Mouse (Mus musculus): ENCODE measurements around the gene Plekhg6. TPM values are rescaled to one million over a fixed set of nuclear protein-coding genes. Genes with fewer than 3 reads are reported as not detected.

Plekhg6 gene
- polyA plus RNA-seq, 1 experiment = 24.1 TPM

- 17% methylated on average over 10 of the region's 10 CpGs for WGBS
- DNase-seq (ENCODE audit: low read depth, low spot score) = no peak
These were observed 25.3 kb downstream of the Plekhg6 start for GRCm38 (mm10) chr6:125355197-125355741.

- 9% methylated on average over 14 of the region's 14 CpGs for WGBS
- no peak for DNase-seq (ENCODE audit: low read depth, low spot score)
These were observed 26.0 kb downstream of the Plekhg6 start for GRCm38 (mm10) chr6:125354352-125355151.

GRCm38 (mm10) chr6:125353655-125354054 is 26.9 kb downstream of the Plekhg6 start:
- WGBS = 77% methylated on average over 4 of the region's 4 CpGs
- no peak for DNase-seq (ENCODE audit: low read depth, low spot score)

- DNase-seq (ENCODE audit: low read depth, low spot score) = no peak
- WGBS = 76% methylated on average over 11 of the region's 11 CpGs
These were observed 27.4 kb downstream of the Plekhg6 start for GRCm38 (mm10) chr6:125353221-125353620.

GRCm38 (mm10) chr6:125352811-125353210 is 27.8 kb downstream of the Plekhg6 start:
- DNase-seq (ENCODE audit: low read depth, low spot score) = no peak
- WGBS = 42% methylated on average over 4 of the region's 4 CpGs

GRCm38 (mm10) chr6:125352046-125352384 is 28.6 kb downstream of the Plekhg6 start:
- WGBS = 62% methylated on average over 5 of the region's 5 CpGs

GRCm38 (mm10) chr6:125351368-125352045 is 29.1 kb downstream of the Plekhg6 start:
- DNase-seq (ENCODE audit: low read depth, low spot score) = no peak
- WGBS = 51% methylated on average over 8 of the region's 8 CpGs

More at GRCm38 (mm10) chr6:125352046-125352384, 28.6 kb downstream of the Plekhg6 start:
- no peak for DNase-seq (ENCODE audit: low read depth, low spot score)

DNA sequence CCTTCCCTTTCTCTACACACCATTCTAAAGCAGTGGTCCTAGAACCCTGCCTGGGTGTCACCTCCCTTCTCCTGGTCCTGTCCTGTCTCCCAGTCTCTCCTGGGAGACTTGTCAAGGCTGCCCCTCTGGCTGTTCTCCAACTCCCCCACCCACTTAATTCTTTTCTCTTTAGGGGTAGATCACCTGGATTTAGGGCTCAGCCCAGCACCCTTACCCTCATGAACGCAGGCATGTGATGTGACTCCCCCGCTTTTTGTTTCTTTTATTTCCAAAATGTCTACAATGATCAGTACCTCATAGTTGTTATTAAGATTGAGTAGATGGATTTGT is 29.6 kb downstream of the Plekhg6 start:
- DNase-seq (ENCODE audit: low read depth, low spot score) = no peak
- 77% methylated on average over 2 of the region's 2 CpGs for WGBS

GRCm38 (mm10) chr6:125350231-125350994 is 30.2 kb downstream of the Plekhg6 start:
- WGBS = 2% methylated on average over 20 of the region's 20 CpGs
- DNase-seq (ENCODE audit: low read depth, low spot score) = no peak

DNA sequence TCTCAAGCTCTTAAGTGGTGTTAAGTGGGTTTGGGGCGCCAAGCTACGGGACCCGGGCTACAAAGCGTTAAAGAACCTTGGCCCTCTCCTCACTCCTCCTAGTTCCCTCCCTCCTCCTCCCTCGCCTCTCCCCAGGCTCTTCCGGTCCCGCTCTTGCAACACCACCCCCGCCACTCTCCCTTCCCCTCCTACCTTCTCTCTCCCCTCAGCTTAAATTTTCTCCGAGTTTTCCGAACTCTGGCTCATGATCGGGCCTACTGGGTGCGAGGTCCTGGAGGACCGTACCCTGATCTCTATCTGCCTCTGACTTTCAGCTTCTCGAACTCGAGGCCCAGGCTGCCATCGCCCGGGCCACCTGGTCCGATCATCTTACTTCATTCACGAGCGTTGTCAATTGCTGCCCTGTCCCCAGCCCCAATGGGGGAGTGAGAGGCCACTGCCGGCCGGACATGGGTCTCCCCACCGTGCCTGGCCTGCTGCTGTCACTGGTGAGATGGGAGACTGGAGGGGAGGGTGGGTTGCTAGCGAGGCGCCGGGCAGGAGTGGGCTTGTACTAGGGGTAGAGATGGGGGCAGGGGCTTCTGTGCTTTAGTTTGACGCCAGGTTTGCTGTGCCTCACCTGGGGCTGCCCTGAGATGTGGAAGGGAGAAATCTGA is 30.9 kb downstream of the Plekhg6 start:
- DNase-seq (ENCODE audit: low read depth, low spot score) = no peak
- WGBS = under 1% methylated on average over 27 of the region's 27 CpGs

DNA sequence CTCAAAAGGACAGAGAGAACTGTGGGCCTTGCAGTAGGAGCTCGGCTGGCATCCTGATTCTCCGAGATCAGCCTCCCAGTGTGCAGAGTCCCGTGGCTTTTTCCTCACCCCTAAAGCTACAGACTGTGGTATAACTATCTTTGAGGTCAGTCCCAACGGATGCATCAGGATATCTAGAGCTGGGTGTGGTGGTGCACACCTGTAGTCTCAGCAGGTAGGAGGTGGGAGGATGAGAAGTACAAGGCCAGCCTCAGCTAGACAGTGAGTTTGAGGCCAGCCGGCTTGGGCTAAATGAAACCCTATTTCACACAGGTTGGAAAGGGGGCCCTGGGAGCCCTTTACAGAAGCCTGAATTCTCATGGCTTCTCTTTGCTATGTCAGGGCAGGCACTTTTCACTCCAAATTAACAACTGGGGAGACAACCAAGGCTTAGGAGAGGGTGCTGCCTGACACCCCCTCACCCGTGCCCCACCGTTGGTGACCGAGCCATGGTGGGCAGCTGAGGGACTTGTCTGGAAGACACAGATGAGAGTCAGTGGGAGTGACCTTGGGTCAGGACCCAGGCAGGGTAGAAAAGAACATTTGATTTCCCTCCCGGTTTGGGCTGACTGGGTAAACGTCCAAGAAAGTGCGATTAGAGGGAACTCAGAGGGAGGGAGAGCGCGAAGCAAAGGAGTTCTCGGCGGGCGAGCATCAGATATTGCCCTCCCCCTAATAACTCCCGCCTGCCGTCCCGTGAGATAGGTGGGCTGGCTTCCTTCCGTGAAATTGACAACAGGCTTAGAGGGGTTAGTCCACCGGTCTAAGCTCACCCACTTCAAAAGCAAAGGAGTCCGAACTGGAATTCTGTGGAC is 31.6 kb downstream of the Plekhg6 start, which contains the start of gene Tnfrsf1a:
Gene Tnfrsf1a, plus strand, starts transcription at position 642 of the 854 bp plus-strand sequence.
- no peak for DNase-seq (ENCODE audit: low read depth, low spot score)
- 15% methylated on average over 22 of the region's 22 CpGs for WGBS

GRCm38 (mm10) chr6:125346029-125346428 is 34.6 kb downstream of the Plekhg6 start:
- WGBS = 56% methylated on average over 2 of the region's 2 CpGs
- DNase-seq (ENCODE audit: low read depth, low spot score) = no peak

- 43% methylated on average over 1 of the region's 1 CpGs for WGBS
These were observed 35.0 kb downstream of the Plekhg6 start for GRCm38 (mm10) chr6:125345625-125346024.

GRCm38 (mm10) chr6:125344866-125345265 is 35.7 kb downstream of the Plekhg6 start:
- DNase-seq (ENCODE audit: low read depth, low spot score) = no peak
- 28% methylated on average over 4 of the region's 4 CpGs for WGBS

More at GRCm38 (mm10) chr6:125345625-125346024, 35.0 kb downstream of the Plekhg6 start:
- no peak for DNase-seq (ENCODE audit: low read depth, low spot score)

GRCm38 (mm10) chr6:125344084-125344483 is 36.5 kb downstream of the Plekhg6 start:
- no peak for DNase-seq (ENCODE audit: low read depth, low spot score)
- WGBS = 21% methylated on average over 8 of the region's 8 CpGs

- WGBS = 55% methylated on average over 3 of the region's 3 CpGs
These were observed 38.4 kb downstream of the Plekhg6 start for GRCm38 (mm10) chr6:125342198-125342597.

GRCm38 (mm10) chr6:125340244-125340643 is 40.3 kb downstream of the Plekhg6 start:
- DNase-seq (ENCODE audit: low read depth, low spot score) = no peak
- WGBS = 41% methylated on average over 5 of the region's 5 CpGs

More at GRCm38 (mm10) chr6:125342198-125342597, 38.4 kb downstream of the Plekhg6 start:
- no peak for DNase-seq (ENCODE audit: low read depth, low spot score)

DNA sequence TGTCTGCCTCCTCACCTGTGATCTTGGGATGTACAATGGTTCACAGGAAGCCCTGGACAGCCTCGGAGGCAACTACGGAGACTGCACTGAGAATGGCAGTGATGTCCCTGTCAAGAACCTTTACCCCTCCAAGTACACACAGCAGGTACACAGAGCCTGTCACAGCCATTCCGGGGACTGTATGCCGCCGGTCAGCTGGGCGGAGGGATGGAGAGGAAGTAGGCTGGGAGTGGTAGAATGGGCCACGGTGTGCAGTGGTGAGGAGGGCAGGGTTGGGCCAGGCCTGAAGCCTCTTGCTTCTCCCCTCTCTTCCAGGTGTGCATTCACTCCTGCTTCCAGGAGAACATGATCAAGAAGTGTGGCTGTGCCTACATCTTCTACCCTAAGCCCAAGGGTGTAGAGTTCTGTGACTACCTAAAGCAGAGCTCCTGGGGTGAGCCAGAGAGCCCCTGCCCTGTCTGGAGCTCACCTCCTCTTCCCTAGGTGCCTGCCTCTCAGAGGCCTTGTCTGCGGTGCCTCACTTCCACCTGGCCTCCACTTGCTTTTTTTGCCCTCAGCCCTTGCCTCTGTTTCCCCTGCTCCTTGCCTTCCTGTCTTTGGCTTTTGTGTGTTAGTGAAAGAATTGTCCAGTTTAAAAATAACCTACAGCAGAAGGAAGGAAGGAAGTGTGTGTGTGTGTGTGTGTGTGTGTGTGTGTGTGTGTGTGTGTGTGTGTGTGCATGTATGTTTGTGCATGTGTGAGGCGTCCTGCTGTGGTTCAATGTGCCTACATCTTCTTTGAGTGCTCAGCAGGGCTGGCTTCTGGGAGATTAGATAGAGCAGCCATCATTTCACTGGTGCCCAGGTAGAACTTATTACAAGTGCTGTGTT is 41.6 kb downstream of the Plekhg6 start:
- DNase-seq (ENCODE audit: low read depth, low spot score) = no peak
- WGBS = 66% methylated on average over 9 of the region's 9 CpGs

Measured in large intestine, adult 2 months (tissue).